Mouse (Mus musculus) MEL (cell line): ENCODE data around the gene Cyth2. TPM values are rescaled to one million over a fixed set of nuclear protein-coding genes. Genes with fewer than 3 reads are reported as not detected.

Source experiments
- DNase-seq: peaks from one replicate; pipeline ENCODE4 v3.0.0; 2011; ENCODE audit warnings: low read depth, low spot score
- H3K27ac ChIP-seq: 2 replicates; pipeline ENCODE4 v1.5.1; 2012; ENCODE audit warnings: low read depth, mild to moderate bottlenecking, control low read depth, low read length, moderate library complexity; ENCODE audit not compliant: control insufficient read depth
- H3K27me3 ChIP-seq, 2 experiments: fragments of 150-350 bp in 1 of 2; sonication (generic) in 1 of 2; 2 replicates each; pipeline ENCODE4 v1.6.1; 2012; ENCODE audit warnings: low read length in 2 of 2, mild to moderate bottlenecking in 2 of 2, improper control_type of control experiment in 1 of 2, moderate library complexity in 1 of 2; ENCODE audit not compliant: insufficient read depth in 2 of 2, control insufficient read depth in 1 of 2
- H3K36me3 ChIP-seq, 2 experiments: 2 replicates each; pipeline ENCODE4 v1.6.1; 2012 to 2014; ENCODE audit warnings: low read length in 2 of 2, improper control_type of control experiment in 1 of 2, inconsistent platforms in 1 of 2, mild to moderate bottlenecking in 1 of 2; ENCODE audit not compliant: insufficient read depth in 2 of 2, control insufficient read depth in 1 of 2
- H3K4me1 ChIP-seq, 2 experiments: fragments of 150-350 bp in 1 of 2; sonication (generic) in 1 of 2; 2 replicates each; pipeline ENCODE4 v1.6.1; 2012; ENCODE audit warnings: low read length in 2 of 2, improper control_type of control experiment in 1 of 2, mild to moderate bottlenecking in 1 of 2; ENCODE audit not compliant: insufficient read depth in 2 of 2, control insufficient read depth in 1 of 2
- H3K4me3 ChIP-seq, 2 experiments: fragments of 150-350 bp in 1 of 2; sonication (generic) in 1 of 2; 2 replicates each; pipeline ENCODE4 v1.5.1; 2012; ENCODE audit warnings: low read depth in 2 of 2, low read length in 2 of 2, mild to moderate bottlenecking in 2 of 2, moderate library complexity in 2 of 2, control low read depth in 1 of 2, improper control_type of control experiment in 1 of 2; ENCODE audit not compliant: control insufficient read depth in 1 of 2, insufficient read depth in 1 of 2
- H3K79me2 ChIP-seq: 2 replicates; pipeline ENCODE4 v1.6.1; 2012; ENCODE audit warnings: mild to moderate bottlenecking, low read length, moderate library complexity; ENCODE audit not compliant: control insufficient read depth, poor library complexity, insufficient read depth
- H3K9ac ChIP-seq: 2 replicates; pipeline ENCODE4 v1.6.1; 2012; ENCODE audit warnings: low read depth, mild to moderate bottlenecking, control low read depth, low read length, moderate library complexity; ENCODE audit not compliant: control insufficient read depth, poor library complexity, severe bottlenecking
- H3K9me3 ChIP-seq: fragments of 150-350 bp; sonication (generic); replicated peaks from 2 replicates; pipeline ENCODE4 v1.6.1; 2012; ENCODE audit warnings: mild to moderate bottlenecking, low read length, improper control_type of control experiment, moderate library complexity; ENCODE audit not compliant: insufficient read depth
- CHD2 ChIP-seq: IDR thresholded peaks from 2 replicates; pipeline ENCODE4 v1.6.1; 2011; ENCODE audit warnings: low read length, improper control_type of control experiment
- CTCF ChIP-seq, 3 experiments: IDR thresholded peaks in 2 of 3; conservative IDR thresholded peaks in 1 of 3; 2 replicates each; pipeline ENCODE4 v1.5.1; 2011 to 2012; ENCODE audit warnings: low read length in 3 of 3, low read depth in 2 of 3, mild to moderate bottlenecking in 2 of 3, improper control_type of control experiment in 1 of 3, inconsistent platforms in 1 of 3, mixed read lengths in 1 of 3, moderate library complexity in 1 of 3; ENCODE audit not compliant: control insufficient read depth in 1 of 3, insufficient read depth in 1 of 3, poor library complexity in 1 of 3, severe bottlenecking in 1 of 3
- ELF1 ChIP-seq: IDR thresholded peaks from 2 replicates; pipeline ENCODE4 v1.6.1; 2014; ENCODE audit warnings: low read depth, mild to moderate bottlenecking, inconsistent platforms, low read length, improper control_type of control experiment, moderate library complexity
- EP300 ChIP-seq, 2 experiments: IDR thresholded peaks; 2 replicates each; pipeline ENCODE4 v1.6.1; 2011; ENCODE audit warnings: improper control_type of control experiment in 2 of 2, low read length in 2 of 2, low read depth in 1 of 2, mild to moderate bottlenecking in 1 of 2
- ETS1 ChIP-seq: IDR thresholded peaks from 2 replicates; pipeline ENCODE4 v1.6.1; 2012; ENCODE audit warnings: low read depth, mild to moderate bottlenecking, inconsistent platforms, low read length, improper control_type of control experiment, moderate library complexity
- GABPA ChIP-seq: IDR thresholded peaks from 2 replicates; pipeline ENCODE4 v1.6.1; 2012; ENCODE audit warnings: low read depth, mild to moderate bottlenecking, inconsistent platforms, low read length, improper control_type of control experiment, moderate library complexity
- GATA1 ChIP-seq: IDR thresholded peaks from 2 replicates; pipeline ENCODE4 v1.6.1; 2011; ENCODE audit warnings: low read depth, low read length, improper control_type of control experiment
- HCFC1 ChIP-seq: IDR thresholded peaks from 2 replicates; pipeline ENCODE4 v1.6.1; 2012; ENCODE audit warnings: low read depth, mild to moderate bottlenecking, inconsistent platforms, low read length, improper control_type of control experiment, moderate library complexity
- MAX ChIP-seq: IDR thresholded peaks from 2 replicates; pipeline ENCODE4 v1.6.1; 2011; ENCODE audit warnings: low read length, improper control_type of control experiment
- MEF2A ChIP-seq: IDR thresholded peaks from 2 replicates; pipeline ENCODE4 v1.6.1; 2014; ENCODE audit warnings: low read depth, mild to moderate bottlenecking, inconsistent platforms, low read length, improper control_type of control experiment; ENCODE audit not compliant: poor library complexity, insufficient replicate concordance, severe bottlenecking; ENCODE audit errors: extremely low read depth
- MXI1 ChIP-seq: IDR thresholded peaks from 2 replicates; pipeline ENCODE4 v1.6.1; 2011; ENCODE audit warnings: mild to moderate bottlenecking, low read depth, low read length, improper control_type of control experiment
- MYB ChIP-seq: IDR thresholded peaks from 2 replicates; pipeline ENCODE4 v1.6.1; 2011; ENCODE audit warnings: mild to moderate bottlenecking, low read depth, low read length, improper control_type of control experiment
- NRF1 ChIP-seq: IDR thresholded peaks from 2 replicates; pipeline ENCODE4 v1.6.1; 2014; ENCODE audit warnings: low read depth, mild to moderate bottlenecking, inconsistent platforms, low read length, improper control_type of control experiment, moderate library complexity; ENCODE audit not compliant: poor library complexity, insufficient read depth, severe bottlenecking
- POLR2A ChIP-seq, 2 experiments: IDR thresholded peaks; 2 replicates each; pipeline ENCODE4 v1.6.1; 2011 to 2012; ENCODE audit warnings: low read length in 2 of 2, mild to moderate bottlenecking in 2 of 2, control low read depth in 1 of 2, improper control_type of control experiment in 1 of 2, low read depth in 1 of 2, moderate library complexity in 1 of 2; ENCODE audit not compliant: control insufficient read depth in 1 of 2, insufficient read depth in 1 of 2, poor library complexity in 1 of 2
- POLR2AphosphoS5 ChIP-seq: IDR thresholded peaks from 2 replicates; pipeline ENCODE4 v1.6.1; 2012; ENCODE audit warnings: low read depth, borderline replicate concordance, mild to moderate bottlenecking, inconsistent platforms, low read length, moderate library complexity, mixed read lengths
- TAL1 ChIP-seq: IDR thresholded peaks from 2 replicates; pipeline ENCODE4 v1.6.1; 2012; ENCODE audit warnings: mild to moderate bottlenecking, inconsistent platforms, low read length, moderate library complexity, mixed read lengths
- TBP ChIP-seq: IDR thresholded peaks from 2 replicates; pipeline ENCODE4 v1.8.0; 2011; ENCODE audit warnings: low read depth, low read length, improper control_type of control experiment
- ZNF384 ChIP-seq: IDR thresholded peaks from 2 replicates; pipeline ENCODE4 v1.6.1; 2012; ENCODE audit warnings: low read depth, mild to moderate bottlenecking, inconsistent platforms, low read length, improper control_type of control experiment
- polyA plus RNA-seq, 2 experiments: library from polyadenylated mRNA; stranded (reverse) in 1 of 2; unstranded in 1 of 2; fragments of >175 nt in 1 of 2; fragments of >200 nt in 1 of 2; gene quantifications; 2 replicates each; pipeline versions ENCODE4 v1.2.1 to v1.2.4; 2012; ENCODE audit warnings: low replicate concordance in 2 of 2, low read depth in 1 of 2; ENCODE audit not compliant: insufficient read length in 2 of 2, insufficient read depth in 1 of 2, missing spikeins in 1 of 2
- total RNA-seq: library from RNA; depleted of rRNA; stranded (reverse); fragments of 300-350 nt; gene quantifications from 2 replicates; pipeline ENCODE4 v1.2.3, GENCODE M21; 2012

Gene Cyth2
- total and polyA plus RNA-seq, 3 experiments: 52.9 to 92.2 TPM; not detected in 1

- no peaks in the 10 kb centered on the region for H3K27me3 ChIP-seq
- peaks cover 12% of the 10 kb centered on the region for H3K79me2 ChIP-seq
- DNase-seq: no peak
- H3K9ac ChIP-seq: no peak overlapping the region
- TF ChIP-seq CTCF (IDR thresholded peaks at IDR 0.05 in 2 of 3, conservative IDR thresholded peaks at IDR 0.05 in 1 of 3; ENCODE audit: control insufficient read depth in 1 of 3, insufficient read depth in 1 of 3, low read depth in 2 of 3, low read length in 3 of 3, poor library complexity in 1 of 3, severe bottlenecking in 1 of 3) (no peak), NRF1 (no peak), MYB (no peak), TBP (no peak), CHD2 (no peak), GATA1 (no peak)
- H3K9me3 ChIP-seq: no peaks in the 10 kb centered on the region
- H3K4me3 ChIP-seq: no peak overlapping the region
- peaks cover 8 to 13% of the 10 kb centered on the region in 2 experiments for H3K36me3 ChIP-seq
- peaks cover 11 to 19% of the 10 kb centered on the region in 2 experiments for H3K4me1 ChIP-seq
- H3K27ac ChIP-seq: no peak overlapping the region
Measured at GRCm38 (mm10) chr7:45809276-45810075, 4.9 kb downstream of the Cyth2 start.

- peaks cover 7% of the 10 kb centered on the region for H3K79me2 ChIP-seq
- H3K27ac ChIP-seq: no peak overlapping the region
- no peak for DNase-seq
- peaks cover 8 to 13% of the 10 kb centered on the region in 2 experiments for H3K36me3 ChIP-seq
- peaks cover 11 to 19% of the 10 kb centered on the region in 2 experiments for H3K4me1 ChIP-seq
- H3K9me3 ChIP-seq: no peaks in the 10 kb centered on the region
- H3K4me3 ChIP-seq: no peak overlapping the region
- no peaks in the 10 kb centered on the region for H3K27me3 ChIP-seq
- H3K9ac ChIP-seq: no peak overlapping the region
- TF ChIP-seq ETS1: no peak
- TF ChIP-seq TBP: no peak
- no peak for TF ChIP-seq GABPA
- no peak for TF ChIP-seq CTCF (IDR thresholded peaks at IDR 0.05 in 2 of 3, conservative IDR thresholded peaks at IDR 0.05 in 1 of 3; ENCODE audit: control insufficient read depth in 1 of 3, insufficient read depth in 1 of 3, low read depth in 2 of 3, low read length in 3 of 3, poor library complexity in 1 of 3, severe bottlenecking in 1 of 3)
- TF ChIP-seq POLR2A (IDR thresholded peaks at IDR 0.05; ENCODE audit: control insufficient read depth in 1 of 2, insufficient read depth in 1 of 2, low read depth in 1 of 2, low read length in 2 of 2, poor library complexity in 1 of 2): no peak
- TF ChIP-seq ELF1: no peak
- TF ChIP-seq EP300 (IDR thresholded peaks at IDR 0.05; ENCODE audit: low read depth in 1 of 2, low read length in 2 of 2): no peak
- no peak for TF ChIP-seq MAX
- TF ChIP-seq ZNF384: no peak
- no peak for TF ChIP-seq MEF2A
- TF ChIP-seq HCFC1: no peak
- TF ChIP-seq MXI1: no peak
- TF ChIP-seq POLR2AphosphoS5: no peak
- no peak for TF ChIP-seq TAL1
- TF ChIP-seq, all 39 proteins: peak for 0
Measured at GRCm38 (mm10) chr7:45808471-45808870, 5.9 kb downstream of the Cyth2 start.
